Mouse (Mus musculus): Measurements from ENCODE around the gene Xpc.

Xpc gene

GRCm38 (mm10) chr6:91515545-91516449 is at the start of gene Xpc, which contains the start of gene Lsm3:
Xpc (minus strand) TSS chr6:91515888.
Lsm3 (plus strand) TSS chr6:91515928.
- DNase-seq (ENCODE audit: low spot score), result peak; percentile 97

DNA sequence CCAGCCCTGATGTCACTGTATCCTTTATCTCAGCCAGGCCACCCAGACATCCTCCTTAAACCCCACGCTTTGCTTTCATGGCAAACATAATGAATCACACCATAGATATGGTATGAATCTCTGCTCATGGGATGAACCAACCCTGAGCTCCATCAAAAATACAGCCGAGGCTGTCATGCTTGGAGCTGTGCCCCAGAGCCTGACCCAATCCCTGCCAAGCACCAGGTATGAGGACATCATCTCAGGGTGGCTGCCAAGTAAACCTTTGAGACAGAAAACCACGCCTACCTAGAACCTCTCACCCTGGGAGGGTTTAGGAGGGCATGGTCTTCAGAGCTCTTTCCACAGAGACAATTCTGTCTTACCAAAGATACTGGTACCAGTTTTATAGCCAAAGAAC is 47.3 kb upstream of the Xpc start:
- DNase-seq (ENCODE audit: low spot score), result no peak

GRCm38 (mm10) chr6:91560186-91560585 is 44.5 kb upstream of the Xpc start:
- no peak for DNase-seq (ENCODE audit: low spot score)

GRCm38 (mm10) chr6:91559371-91559770 is 43.7 kb upstream of the Xpc start:
- no peak for DNase-seq (ENCODE audit: low spot score)

GRCm38 (mm10) chr6:91558565-91558964 is 42.9 kb upstream of the Xpc start:
- DNase-seq (ENCODE audit: low spot score), result no peak

GRCm38 (mm10) chr6:91552693-91553092 is 37.0 kb upstream of the Xpc start:
- no peak for DNase-seq (ENCODE audit: low spot score)

GRCm38 (mm10) chr6:91551671-91552070 is 36.0 kb upstream of the Xpc start:
- DNase-seq (ENCODE audit: low spot score), result no peak

DNA sequence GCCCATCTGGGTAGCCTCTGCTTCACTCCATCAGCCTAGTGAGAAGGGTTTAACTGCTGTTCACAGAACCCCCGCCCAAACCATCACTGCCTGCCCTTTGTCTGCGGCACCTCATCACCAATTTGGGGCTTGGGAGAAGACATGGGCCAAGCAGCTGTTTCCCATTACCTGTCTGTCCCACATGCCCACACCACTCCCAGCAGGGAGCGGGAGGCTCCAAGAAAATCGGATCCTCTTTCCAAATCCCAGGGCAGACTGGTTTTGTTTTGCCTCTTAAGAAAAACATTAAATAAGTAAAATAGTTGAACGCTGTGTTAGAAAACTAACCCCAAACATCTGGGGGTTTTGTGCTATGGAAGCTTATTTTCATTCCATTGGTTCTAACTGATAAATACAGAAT is 33.9 kb upstream of the Xpc start:
- no peak for DNase-seq (ENCODE audit: low spot score)

DNA sequence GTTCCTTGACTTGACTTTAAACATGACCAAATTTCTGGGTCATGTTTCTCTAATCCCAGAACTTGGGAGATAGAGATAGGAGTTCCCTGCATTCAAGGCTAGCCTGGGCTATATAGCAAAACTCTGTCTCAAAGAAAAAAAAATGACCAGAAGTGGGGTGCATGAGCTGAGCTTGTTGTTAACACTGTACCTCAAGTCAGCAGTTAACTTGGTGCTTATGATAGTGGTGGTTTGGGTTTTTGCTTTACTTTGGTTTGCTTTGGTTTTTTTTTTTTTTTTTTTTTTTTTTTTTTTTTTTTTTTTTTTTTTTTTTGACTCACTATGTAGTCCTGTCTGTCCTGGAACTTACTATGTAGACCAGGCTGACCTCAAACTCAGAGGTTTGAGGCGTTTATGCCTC is 31.6 kb upstream of the Xpc start:
- no peak for DNase-seq (ENCODE audit: low spot score)

- no peak for DNase-seq (ENCODE audit: low spot score)
Observed at GRCm38 (mm10) chr6:91546241-91546884, 30.7 kb upstream of the Xpc start.

- no peak for DNase-seq (ENCODE audit: low spot score)
Observed at GRCm38 (mm10) chr6:91543056-91543455, 27.4 kb upstream of the Xpc start.

DNA sequence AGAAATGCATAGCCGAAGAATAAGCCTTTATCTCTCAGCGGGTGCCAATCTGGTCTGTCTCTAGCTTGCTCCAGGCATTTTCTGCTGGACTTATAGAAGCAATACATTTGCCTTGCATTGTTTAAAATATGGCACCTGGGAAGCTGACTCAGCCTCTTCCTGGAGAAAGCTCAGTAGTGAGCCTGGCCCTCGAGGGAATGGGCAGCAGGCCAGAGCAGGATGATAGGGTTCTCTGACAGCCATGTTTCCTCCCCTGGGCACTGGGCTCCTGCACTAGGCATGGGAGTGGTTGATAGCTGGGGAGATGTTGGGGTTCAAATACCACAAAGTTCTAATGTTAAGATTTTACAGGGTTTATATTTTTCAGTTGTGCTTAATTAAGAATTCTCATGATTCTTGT is 25.6 kb upstream of the Xpc start:
- DNase-seq (ENCODE audit: low spot score), result no peak

DNA sequence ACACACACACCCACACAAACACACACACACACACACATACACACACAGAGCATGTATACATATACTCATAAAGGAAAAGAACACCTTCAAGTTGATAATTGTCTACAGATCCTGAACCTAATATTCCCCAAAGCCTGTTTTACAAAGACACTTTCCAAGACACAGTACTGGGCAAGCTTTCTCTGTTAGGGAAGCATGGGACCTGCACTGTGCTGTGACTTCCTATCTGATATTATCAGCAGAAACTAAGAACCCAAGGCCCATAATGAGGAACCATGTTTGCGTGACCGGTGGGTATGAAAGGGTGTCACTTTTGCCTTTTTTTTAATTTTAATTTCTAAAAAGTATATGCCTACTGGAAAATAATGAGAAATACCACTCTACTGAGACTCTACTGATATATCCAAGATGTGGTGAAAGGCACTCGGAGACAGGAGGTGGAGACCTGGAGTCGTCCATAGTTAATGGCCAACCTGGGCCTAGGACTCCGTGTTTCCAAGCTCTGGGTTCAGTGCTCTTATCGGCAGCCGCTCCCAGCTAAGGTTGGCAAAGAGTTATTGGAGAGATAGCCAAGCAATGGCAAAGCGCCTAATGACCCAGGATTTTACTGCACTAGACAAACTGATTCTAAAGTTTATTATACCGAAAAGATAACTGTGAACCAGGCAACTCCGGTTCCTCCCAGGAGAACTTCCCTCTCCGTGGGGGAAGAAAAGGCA is 20.5 kb upstream of the Xpc start:
- DNase-seq (ENCODE audit: low spot score), result no peak

DNA sequence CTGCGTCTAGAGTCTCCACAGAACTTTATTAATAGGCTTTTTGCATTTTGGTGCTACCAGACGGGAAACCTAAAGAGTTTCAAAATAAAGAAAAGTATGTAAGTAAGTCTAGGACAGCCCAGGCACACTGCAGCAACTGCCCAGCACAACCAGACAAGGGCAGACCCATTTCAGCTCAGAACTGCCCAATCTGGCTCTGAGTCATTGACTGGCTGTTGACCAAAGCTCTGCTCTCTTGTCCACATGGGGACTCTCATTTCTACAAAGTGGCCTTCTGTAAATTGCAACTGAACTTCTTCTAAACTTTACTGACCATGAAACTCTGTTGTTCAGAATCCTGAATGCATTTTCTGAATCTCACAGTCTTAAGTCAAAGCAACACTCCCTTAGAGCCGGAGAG is 19.5 kb upstream of the Xpc start:
- no peak for DNase-seq (ENCODE audit: low spot score)

DNA sequence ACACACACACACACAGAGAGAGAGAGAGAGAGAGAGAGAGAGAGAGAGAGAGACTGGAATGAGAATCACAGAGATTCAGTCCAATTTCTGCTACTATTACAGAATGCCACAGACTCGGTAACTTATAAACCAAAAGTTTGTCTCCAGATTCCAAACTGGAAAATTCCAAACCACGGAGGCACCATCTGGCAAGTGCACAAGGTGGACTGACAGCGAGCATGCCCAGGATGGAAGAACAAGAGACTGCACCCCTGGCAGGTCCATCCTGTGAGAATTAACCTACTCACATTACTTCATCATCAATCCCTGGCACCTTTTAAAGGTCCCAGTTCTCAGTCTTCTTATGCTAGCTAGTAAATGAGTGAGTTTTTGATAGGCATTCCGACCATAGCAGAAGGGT is 18.6 kb upstream of the Xpc start:
- DNase-seq (ENCODE audit: low spot score), result no peak

DNA sequence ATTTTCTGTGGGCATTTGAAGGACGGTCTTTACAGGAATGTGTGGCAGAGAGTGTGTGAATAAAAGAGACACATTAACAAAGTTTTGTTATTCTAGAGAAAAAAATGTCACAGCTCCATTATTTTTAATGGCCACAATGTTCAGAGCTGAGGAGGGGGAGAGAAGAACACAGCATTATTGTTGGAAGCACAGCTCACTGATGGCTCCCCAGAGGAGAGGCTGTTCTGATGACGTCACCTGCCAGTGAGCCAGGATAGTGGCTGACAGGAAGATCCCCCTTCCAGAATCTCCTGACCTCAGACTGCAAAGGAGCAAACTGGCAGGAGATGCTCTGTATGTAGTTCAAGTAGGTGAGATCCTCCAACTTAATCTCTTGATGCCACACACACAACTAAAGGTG is 18.1 kb upstream of the Xpc start:
- no peak for DNase-seq (ENCODE audit: low spot score)

GRCm38 (mm10) chr6:91533359-91533758 is 17.7 kb upstream of the Xpc start:
- no peak for DNase-seq (ENCODE audit: low spot score)

DNA sequence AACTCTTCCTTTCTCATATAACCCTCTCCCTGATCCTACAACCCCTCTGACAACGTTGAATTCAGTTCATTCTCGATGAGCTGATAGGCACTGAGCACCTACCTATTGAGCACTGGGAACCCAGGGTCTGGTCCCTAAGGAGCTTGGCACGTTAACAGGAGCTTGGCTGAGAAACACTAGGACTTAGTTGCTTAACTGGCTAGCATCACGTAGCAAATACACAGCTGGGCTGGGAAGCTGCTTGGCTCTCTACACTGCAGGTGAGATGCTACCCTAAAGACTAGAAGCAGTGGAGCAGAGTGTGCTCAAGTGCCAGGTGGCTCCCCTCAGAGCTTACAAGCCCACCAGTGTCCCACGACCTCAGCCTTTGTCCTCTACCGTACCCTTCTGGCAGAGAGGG is 17.0 kb upstream of the Xpc start:
- no peak for DNase-seq (ENCODE audit: low spot score)

DNA sequence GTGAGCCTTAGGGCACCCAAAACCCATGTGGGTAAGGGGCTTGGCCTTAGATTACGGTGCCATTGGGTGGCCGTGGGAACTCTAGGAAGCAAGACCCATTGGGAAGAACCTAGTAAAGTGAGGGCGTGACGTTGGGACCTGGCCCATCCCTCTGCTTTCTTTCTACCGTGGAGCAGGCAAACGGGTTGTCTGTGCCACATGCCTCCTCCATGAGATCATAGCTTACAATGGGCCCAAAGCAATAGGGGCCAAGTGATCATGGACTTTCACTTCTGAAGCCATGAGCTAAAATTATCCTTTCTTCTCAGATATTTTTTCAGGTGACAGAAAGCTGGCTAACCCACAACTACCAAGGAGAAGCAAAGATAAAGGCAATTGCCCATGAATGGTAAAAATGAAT is 15.6 kb upstream of the Xpc start:
- DNase-seq (ENCODE audit: low spot score), result no peak

DNA sequence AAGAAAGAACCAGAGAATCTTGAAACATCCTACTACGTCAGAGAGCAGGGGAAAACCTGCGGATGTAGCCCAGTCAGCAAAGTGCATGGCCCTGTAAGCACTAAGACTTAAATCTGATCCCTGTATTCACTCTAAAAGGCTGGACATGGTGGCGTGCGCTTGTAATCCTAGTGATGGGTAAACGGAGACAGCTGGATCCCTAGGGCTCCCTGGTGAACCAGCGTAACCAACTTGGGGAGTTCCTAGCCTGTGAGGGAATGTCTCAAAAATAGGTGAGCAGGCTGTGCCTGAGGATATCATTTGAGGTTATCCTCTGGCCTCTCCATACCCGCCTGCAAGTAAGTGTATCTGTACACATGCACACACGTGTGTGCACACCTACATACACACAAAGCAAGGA is 15.0 kb upstream of the Xpc start:
- no peak for DNase-seq (ENCODE audit: low spot score)

GRCm38 (mm10) chr6:91528265-91528664 is 12.6 kb upstream of the Xpc start:
- no peak for DNase-seq (ENCODE audit: low spot score)

DNA sequence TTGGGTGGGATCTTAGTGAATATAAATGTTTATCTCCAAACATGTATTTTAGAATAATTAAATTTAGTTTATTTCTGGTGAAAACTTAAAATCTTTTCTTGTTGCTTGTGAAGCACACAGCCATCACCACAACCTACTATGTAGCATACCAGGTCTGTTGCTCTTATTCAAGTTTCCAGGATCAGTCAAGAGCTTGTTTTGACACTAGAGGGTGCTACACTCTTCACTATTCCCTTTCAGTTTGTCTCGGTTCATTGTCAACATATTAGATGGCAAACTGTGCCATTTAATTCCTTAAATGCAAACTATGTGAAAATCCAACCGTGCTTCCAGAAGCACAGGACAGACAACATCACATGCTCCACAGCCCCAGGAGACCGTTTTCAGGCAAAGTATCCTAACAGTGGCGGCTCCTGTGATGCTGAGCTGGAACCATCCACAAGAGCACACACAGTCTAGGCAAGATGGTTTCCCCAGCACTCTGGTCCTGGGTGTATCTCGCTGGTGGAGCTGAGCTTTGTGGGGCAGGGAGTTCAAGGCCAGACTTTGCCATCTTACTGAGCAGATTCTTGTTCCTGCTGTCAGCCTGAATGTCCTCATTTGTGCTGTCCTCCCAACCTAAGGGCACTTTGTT is 11.7 kb upstream of the Xpc start:
- peak; percentile 55 for DNase-seq (ENCODE audit: low spot score)

All from left cerebral cortex, adult 11 months (tissue).